Mouse (Mus musculus) left cerebral cortex, postnatal 4 days (tissue): ENCODE results near the gene Atg7. TPM values are rescaled to one million over a fixed set of nuclear protein-coding genes. Genes with fewer than 3 reads are reported as not detected.

Experiments
- DNase-seq: peaks from one replicate; pipeline ENCODE4 v3.0.0-alpha.2; 2022
- intact Hi-C: fragments of 180-260 bp; cut with DNase I; formaldehyde crosslinking; loops from one replicate; pipeline ENCODE4 v1.15.1; 2025
- total RNA-seq, 2 experiments: library from RNA; stranded (reverse); gene quantifications; 2 replicates each; pipeline ENCODE4 v1.2.3; 2021

The Atg7 gene
- total RNA-seq, 2 experiments from 2014 or later: 16.4 to 20.3 TPM

GRCm38 (mm10) chr6:114812322-114812721 lies 169.4 kb downstream of the Atg7 start:
- DNase-seq: peak; percentile 62
- intact Hi-C loops: no loop called here

GRCm38 (mm10) chr6:114812779-114813178 lies 169.9 kb downstream of the Atg7 start:
- intact Hi-C loops: no loop called here
- DNase-seq: no peak

- intact Hi-C loops: no loop called here
- DNase-seq: peak; percentile 66
Observed at GRCm38 (mm10) chr6:114814199-114814881, 171.4 kb downstream of the Atg7 start.

- DNase-seq: peak; percentile 79
- intact Hi-C loops: no loop called here
Observed at GRCm38 (mm10) chr6:114814882-114815650, 172.2 kb downstream of the Atg7 start.

- DNase-seq: no peak
- intact Hi-C loops: no loop called here
Observed at GRCm38 (mm10) chr6:114817948-114818347, 175.1 kb downstream of the Atg7 start.

- intact Hi-C loops: no loop called here
- DNase-seq: no peak
Observed at GRCm38 (mm10) chr6:114818471-114818870, 175.6 kb downstream of the Atg7 start.

- intact Hi-C loops: no loop called here
- DNase-seq: no peak
Observed at GRCm38 (mm10) chr6:114819971-114820481, 177.1 kb downstream of the Atg7 start.

- DNase-seq: no peak
- intact Hi-C loops: no loop called here
Observed at GRCm38 (mm10) chr6:114821646-114822045, 178.7 kb downstream of the Atg7 start.

GRCm38 (mm10) chr6:114826889-114827288 lies 184.0 kb downstream of the Atg7 start:
- intact Hi-C loops: no loop called here
- DNase-seq: no peak

- intact Hi-C loops: no loop called here
- no peak for DNase-seq
Observed at GRCm38 (mm10) chr6:114829660-114830438, 187.0 kb downstream of the Atg7 start.

GRCm38 (mm10) chr6:114831807-114832206 lies 188.9 kb downstream of the Atg7 start:
- DNase-seq: no peak
- intact Hi-C loops: no loop called here

GRCm38 (mm10) chr6:114833058-114833685 lies 190.3 kb downstream of the Atg7 start:
- DNase-seq: no peak
- intact Hi-C loops: no loop called here

GRCm38 (mm10) chr6:114833791-114834346 lies 191.0 kb downstream of the Atg7 start:
- no peak for DNase-seq
- intact Hi-C loops: no loop called here

GRCm38 (mm10) chr6:114835344-114835743 lies 192.4 kb downstream of the Atg7 start:
- intact Hi-C loops: no loop called here
- no peak for DNase-seq

- intact Hi-C loops: no loop called here
- no peak for DNase-seq
Observed at GRCm38 (mm10) chr6:114835752-114836151, 192.9 kb downstream of the Atg7 start.

GRCm38 (mm10) chr6:114836433-114836832 lies 193.5 kb downstream of the Atg7 start:
- intact Hi-C loops: no loop called here

GRCm38 (mm10) chr6:114838872-114839271 lies 196.0 kb downstream of the Atg7 start:
- no peak for DNase-seq
- intact Hi-C loops: no loop called here

More at GRCm38 (mm10) chr6:114836433-114836832, 193.5 kb downstream of the Atg7 start:
- DNase-seq: no peak

GRCm38 (mm10) chr6:114840012-114840411 lies 197.1 kb downstream of the Atg7 start:
- intact Hi-C loops: no loop called here
- DNase-seq: no peak

- intact Hi-C loops: no loop called here
- no peak for DNase-seq
Observed at GRCm38 (mm10) chr6:114842131-114842530, 199.2 kb downstream of the Atg7 start.

GRCm38 (mm10) chr6:114842863-114843262 lies 200.0 kb downstream of the Atg7 start:
- intact Hi-C loops: no loop called here
- no peak for DNase-seq
